In genomic region chr2:164025150-164025549, GRCm38 (mm10) we compare ENCODE assay signal across 16 mouse cellular contexts.
"Had no signal": no experiment of that assay in that cellular context is flagged by ENCODE, and none has a peak within 500 bp of the region (broad histone marks: within the 10 kb centered on the region; RNA-seq: fewer than 3 reads in every experiment).

Gene Pabpc1l (plus strand): TSS chr2:164025450.

- H3K4me3 ChIP-seq: neural tube, embryonic 12.5 days; neural tube, embryonic 13.5 days; neural tube, embryonic 15.5 days; stomach, embryonic 15.5 days had no signal

- H3K4me2 ChIP-seq: neural tube, embryonic 12.5 days; neural tube, embryonic 13.5 days; neural tube, embryonic 15.5 days; stomach, embryonic 15.5 days had no signal

- H3K9ac ChIP-seq: neural tube, embryonic 12.5 days; neural tube, embryonic 13.5 days; neural tube, embryonic 15.5 days; stomach, embryonic 15.5 days had no signal

- H3K27ac ChIP-seq: neural tube, embryonic 12.5 days; neural tube, embryonic 13.5 days; neural tube, embryonic 15.5 days; stomach, embryonic 15.5 days; stomach, postnatal 0 days had no signal

- H3K9me3 ChIP-seq: neural tube, embryonic 12.5 days; neural tube, embryonic 13.5 days; neural tube, embryonic 15.5 days; stomach, embryonic 15.5 days had no signal

- H3K4me1 ChIP-seq: neural tube, embryonic 12.5 days; neural tube, embryonic 13.5 days; neural tube, embryonic 15.5 days; stomach, embryonic 15.5 days had no signal

- H3K36me3 ChIP-seq: neural tube, embryonic 12.5 days; stomach, embryonic 15.5 days had no signal

- DNase-seq: retina, postnatal 1 day; right cerebral cortex, adult 18-20 months; right cerebral cortex, postnatal 14 days; right cerebral cortex, postnatal 25 days; right cerebral cortex, postnatal 4 days; spleen, adult 18-20 months; thymus, adult 18-20 months; thymus, adult 2 months; thymus, postnatal 14 days; thymus, postnatal 25 days; thymus, postnatal 4 days had no signal

- H3K27me3 ChIP-seq: neural tube, embryonic 12.5 days; neural tube, embryonic 13.5 days; neural tube, embryonic 15.5 days; stomach, embryonic 15.5 days had no signal
